Mouse (Mus musculus) macrophage (primary cell): Measurements from ENCODE around the gene Rnf7. TPM values are rescaled to one million over a fixed set of nuclear protein-coding genes. Genes with fewer than 3 reads are reported as not detected.

Experiments used
- polyA plus RNA-seq: library from polyadenylated mRNA; stranded (reverse); fragments of 250-400 nt; gene quantifications from 3 replicates; pipeline ENCODE4 v1.2.4, GENCODE M21; 2018; ENCODE audit warnings: inconsistent platforms

Gene Rnf7
- polyA plus RNA-seq, 1 experiment from 2014 or later, result 113 TPM

Other genes starting within 250 kb of the Rnf7 start
- 272 to 584 TPM (median 564 TPM) in 3 replicates for gene Atp1b3, start 114.2 kb downstream of the Rnf7 start, polyA plus RNA-seq
- 0.09 TPM in 1 of 3 replicates, not detected in the others for gene Gm28729, start 46.6 kb upstream of the Rnf7 start, polyA plus RNA-seq
- 2.4 to 6.2 TPM (median 3.1 TPM) in 3 replicates for gene Rasa2, start 152.9 kb upstream of the Rnf7 start, polyA plus RNA-seq